ENCODE assay signal across 10 mouse cellular contexts in the genomic region with DNA sequence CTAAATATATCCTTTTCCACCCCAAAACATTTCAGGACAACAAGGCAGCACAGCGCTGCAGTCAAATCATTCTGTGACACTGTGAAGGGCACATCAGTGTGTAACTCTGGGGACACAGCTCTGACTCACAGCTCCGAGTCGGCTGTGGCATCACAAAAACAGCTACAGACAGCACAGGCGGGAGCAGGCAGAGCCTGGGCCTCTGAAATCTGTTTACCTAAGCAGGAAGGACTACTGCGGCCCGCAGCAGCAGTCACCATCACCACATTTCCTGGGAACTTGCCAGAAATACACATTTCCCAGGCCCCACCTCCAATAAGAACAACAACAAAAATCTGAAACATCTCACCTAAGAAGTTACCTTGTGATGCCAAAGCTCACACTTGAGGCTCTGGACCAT. TPM values are rescaled to one million over a fixed set of nuclear protein-coding genes. Genes with fewer than 3 reads are reported as not detected.
A peak's percentile ranks its signal among the peaks of the same experiment; 100 is the strongest.
DNase-seq lines count a peak whose midpoint lies in the region; ATAC-seq and TF ChIP-seq lines count a peak whose summit lies in the region.
"Had no signal": no experiment of that assay in that cellular context is flagged by ENCODE, and none has a peak within 500 bp of the region (broad histone marks: within the 10 kb centered on the region; RNA-seq: fewer than 3 reads in every experiment).

No protein-coding gene starts in this region.

- no peak overlapping the region for H3K4me2 ChIP-seq in intestine, embryonic 14.5 days (ENCODE audit: low read length)
- no peak overlapping the region for H3K4me2 ChIP-seq in intestine, postnatal 0 days (replicated peaks; ENCODE audit: low read depth)
- no peak overlapping the region for H3K4me2 ChIP-seq in hindbrain, postnatal 0 days (ENCODE audit: low read depth, low read length)
- H3K4me2 ChIP-seq: limb, embryonic 13.5 days had no signal

- H3K9ac ChIP-seq in intestine, embryonic 14.5 days (ENCODE audit: low read length) = no peak overlapping the region
- H3K9ac ChIP-seq in intestine, postnatal 0 days (ENCODE audit: low read depth, low read length) = no peak overlapping the region
- H3K9ac ChIP-seq in hindbrain, postnatal 0 days (replicated peaks; ENCODE audit: low read length) = no peak overlapping the region; the same call in 1 of the 2 replicates
- H3K9ac ChIP-seq: limb, embryonic 13.5 days had no signal

- no peak for DNase-seq in intestine, embryonic 14.5 days (ENCODE audit: low spot score)
- DNase-seq in 416B (ENCODE audit: low read depth) (peak; percentile 84), MN1 (ENCODE audit: low spot score) (peak; percentile 54)
- DNase-seq in hindbrain, postnatal 0 days (ENCODE audit: low spot score) = no peak
- DNase-seq in retina, embryonic 14.5 days (ENCODE audit: low spot score) = no peak
- no peak for DNase-seq in left cerebral cortex, adult 2 months (ENCODE audit: extremely low spot score in 1 of 2, low spot score in 2 of 2)
- DNase-seq: thymus, adult 2 months had no signal

- no peaks in the 10 kb centered on the region for H3K27me3 ChIP-seq in intestine, embryonic 14.5 days (replicated peaks; ENCODE audit: control insufficient read depth, insufficient read depth, low read length)
- no peaks in the 10 kb centered on the region for H3K27me3 ChIP-seq in intestine, postnatal 0 days (replicated peaks; ENCODE audit: control insufficient read depth, insufficient read depth, low read length)
- no peaks in the 10 kb centered on the region for H3K27me3 ChIP-seq in hindbrain, postnatal 0 days (ENCODE audit: insufficient read depth, low read length)
- H3K27me3 ChIP-seq: limb, embryonic 13.5 days had no signal

- H3K4me3 ChIP-seq in intestine, embryonic 14.5 days (ENCODE audit: low read depth, low read length) = no peak overlapping the region
- no peak overlapping the region for H3K4me3 ChIP-seq in intestine, postnatal 0 days (ENCODE audit: low read depth, low read length)
- no peak overlapping the region for H3K4me3 ChIP-seq in hindbrain, postnatal 0 days (ENCODE audit: low read length)
- H3K4me3 ChIP-seq in left cerebral cortex, adult 2 months = no peak overlapping the region
- H3K4me3 ChIP-seq: limb, embryonic 13.5 days had no signal

- no peaks in the 10 kb centered on the region for H3K9me3 ChIP-seq in intestine, embryonic 14.5 days (ENCODE audit: control insufficient read depth, low read length)
- H3K9me3 ChIP-seq in intestine, postnatal 0 days (ENCODE audit: control insufficient read depth) = no peaks in the 10 kb centered on the region
- no peaks in the 10 kb centered on the region for H3K9me3 ChIP-seq in hindbrain, postnatal 0 days (ENCODE audit: low read length)
- H3K9me3 ChIP-seq: limb, embryonic 13.5 days had no signal

- H3K36me3 ChIP-seq in intestine, embryonic 14.5 days (ENCODE audit: control insufficient read depth, insufficient read depth, low read length) = no peaks in the 10 kb centered on the region
- H3K36me3 ChIP-seq in intestine, postnatal 0 days (ENCODE audit: control insufficient read depth, insufficient read depth) = peaks cover 7% of the 10 kb centered on the region; the same call in 1 of the 2 replicates
- no peaks in the 10 kb centered on the region for H3K36me3 ChIP-seq in hindbrain, postnatal 0 days (ENCODE audit: insufficient read depth, low read length)

- WGBS in intestine, embryonic 14.5 days = 14% methylated on average over 6 of the region's 6 CpGs
- 13% methylated on average over 6 of the region's 6 CpGs for WGBS in intestine, postnatal 0 days
- WGBS in hindbrain, postnatal 0 days = 33% methylated on average over 6 of the region's 6 CpGs

- no peak for TF ChIP-seq CTCF in intestine, postnatal 0 days (IDR thresholded peaks at IDR 0.05; ENCODE audit: low read depth)
- no peak for TF ChIP-seq CTCF in hindbrain, postnatal 0 days (IDR thresholded peaks at IDR 0.05; ENCODE audit: low read depth)
- TF ChIP-seq CTCF in left cerebral cortex, adult 2 months (IDR thresholded peaks at IDR 0.05) = no peak

- no peak for ATAC-seq in intestine, embryonic 14.5 days (replicated peaks; ENCODE audit: low FRiP score, low TSS enrichment, low read depth)
- ATAC-seq in intestine, postnatal 0 days = no peak
- no peak for ATAC-seq in hindbrain, postnatal 0 days
- ATAC-seq in cerebellum, adult (ENCODE audit: insufficient number of reproducible peaks, low FRiP score, low TSS enrichment) = no peak

- intact Hi-C loops in left cerebral cortex, adult 2 months (cut with DNase I) = no loop called here

- H3K4me1 ChIP-seq in intestine, embryonic 14.5 days (replicated peaks; ENCODE audit: control insufficient read depth, insufficient read depth, low read length) = peaks cover 71% of the 10 kb centered on the region
- peaks cover 25% of the 10 kb centered on the region for H3K4me1 ChIP-seq in intestine, postnatal 0 days (replicated peaks; ENCODE audit: control insufficient read depth, insufficient read depth, low read length)
- peaks cover 19% of the 10 kb centered on the region for H3K4me1 ChIP-seq in hindbrain, postnatal 0 days (ENCODE audit: insufficient read depth, low read length)

- peak overlapping the region; percentile 16; the same call in 1 of the 2 replicates for H3K27ac ChIP-seq in intestine, embryonic 14.5 days (ENCODE audit: low read depth)
- no peak overlapping the region for H3K27ac ChIP-seq in intestine, postnatal 0 days (ENCODE audit: low read depth, low read length)
- H3K27ac ChIP-seq in hindbrain, postnatal 0 days = 0 out of 2 replicates have a peak overlapping the region, but pooled peaks have one; percentile 4
- no peak overlapping the region for H3K27ac ChIP-seq in left cerebral cortex, adult 2 months
- H3K27ac ChIP-seq: limb, embryonic 13.5 days had no signal

RNA-seq across cellular contexts. Expression of gene Ski, which starts 24.7 kb away (rescaled TPM):
- 24.4 and 25.3 TPM in 2 replicates for polyA plus RNA-seq in intestine, embryonic 14.5 days (2014; fragmentation: Nextera tagmentation; extraction: Ambion mirVana)
- 13.3 and 14.0 TPM in 2 replicates for polyA plus RNA-seq in intestine, postnatal 0 days (2015; fragmentation: Nextera tagmentation; extraction: Ambion mirVana)
- total RNA-seq in hindbrain, postnatal 0 days (2014; rRNA removed) = 69.8 and 71.3 TPM in 2 replicates
- 8.8 and 9.5 TPM in 2 replicates for polyA plus RNA-seq in hindbrain, postnatal 0 days (2015; fragmentation: Nextera tagmentation; extraction: Ambion mirVana)
- 100 to 1,000 TPM; 113 to 119 TPM for total RNA-seq in left cerebral cortex, adult 2 months (2021)

RNA-seq across cellular contexts. Expression of gene Faap20, which starts 51.9 kb away (rescaled TPM):
- 74.6 and 81.2 TPM in 2 replicates for polyA plus RNA-seq in intestine, embryonic 14.5 days (2014; fragmentation: Nextera tagmentation; extraction: Ambion mirVana)
- polyA plus RNA-seq in intestine, postnatal 0 days (2015; fragmentation: Nextera tagmentation; extraction: Ambion mirVana) = 54.6 and 57.8 TPM in 2 replicates
- 51.2 and 61.4 TPM in 2 replicates for total RNA-seq in hindbrain, postnatal 0 days (2014; rRNA removed)
- polyA plus RNA-seq in hindbrain, postnatal 0 days (2015; fragmentation: Nextera tagmentation; extraction: Ambion mirVana) = 60.8 and 62.5 TPM in 2 replicates
- 10 to 100 TPM; 25.9 to 28.8 TPM for total RNA-seq in left cerebral cortex, adult 2 months (2021)

Comparison
In these comparisons a context has a peak if more than half of its experiments do, and no peak if none do; other contexts are left out.
1. H3K27ac ChIP-seq: peak in intestine, embryonic 14.5 days (single experiment) and hindbrain, postnatal 0 days (single experiment); none in intestine, postnatal 0 days (single experiment) and left cerebral cortex, adult 2 months (single experiment).
2. DNase-seq: peak in 416B (single experiment) and MN1 (single experiment); none in intestine, embryonic 14.5 days (single experiment), hindbrain, postnatal 0 days (single experiment), retina, embryonic 14.5 days (single experiment) and left cerebral cortex, adult 2 months (0 of 2).